Mouse (Mus musculus) adrenal gland, adult (tissue): Measurements from ENCODE around the gene Gcfc2.
A peak's percentile ranks its signal among the peaks of the same experiment; 100 is the strongest.

ENCODE experiments used
- DNase-seq, 2 experiments: peaks; one replicate each; pipeline ENCODE4 v3.0.0; 2022 to 2023; ENCODE audit warnings: low spot score in 1 of 2; ENCODE audit not compliant: inconsistent age in 2 of 2

Gene Gcfc2

DNA sequence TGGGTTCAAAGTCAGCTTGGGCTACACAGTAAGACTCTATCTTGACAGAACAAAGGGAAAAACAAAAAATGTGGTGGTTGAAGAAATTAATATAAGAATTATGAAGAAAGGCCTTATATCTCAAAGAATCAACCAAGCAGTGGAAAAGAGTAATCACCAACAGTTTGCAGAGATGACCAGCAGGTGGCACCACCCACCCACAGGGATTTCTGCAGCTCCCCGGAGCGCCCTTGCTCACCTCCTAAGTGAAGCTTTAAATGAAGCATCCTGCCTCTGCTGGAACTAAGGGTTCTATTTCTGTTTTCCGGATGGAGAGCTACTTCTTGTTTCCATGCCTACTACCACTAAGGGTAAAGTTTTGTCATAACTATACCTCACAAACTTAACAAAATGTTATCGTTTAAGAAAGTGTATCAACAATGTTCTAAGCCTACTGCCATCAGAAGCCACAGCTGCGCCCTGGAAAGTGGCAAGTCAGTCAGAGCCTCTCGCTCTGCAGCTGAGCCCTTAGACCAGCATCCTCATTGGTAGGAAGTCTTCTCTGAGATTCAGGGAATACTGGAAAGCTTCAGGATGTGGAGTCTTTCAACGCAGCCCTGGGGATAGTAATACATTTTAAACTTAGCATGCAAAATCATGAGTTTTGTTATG is 52.6 kb downstream of the Gcfc2 start:
- peak; percentile 68 to 91 for DNase-seq

DNA sequence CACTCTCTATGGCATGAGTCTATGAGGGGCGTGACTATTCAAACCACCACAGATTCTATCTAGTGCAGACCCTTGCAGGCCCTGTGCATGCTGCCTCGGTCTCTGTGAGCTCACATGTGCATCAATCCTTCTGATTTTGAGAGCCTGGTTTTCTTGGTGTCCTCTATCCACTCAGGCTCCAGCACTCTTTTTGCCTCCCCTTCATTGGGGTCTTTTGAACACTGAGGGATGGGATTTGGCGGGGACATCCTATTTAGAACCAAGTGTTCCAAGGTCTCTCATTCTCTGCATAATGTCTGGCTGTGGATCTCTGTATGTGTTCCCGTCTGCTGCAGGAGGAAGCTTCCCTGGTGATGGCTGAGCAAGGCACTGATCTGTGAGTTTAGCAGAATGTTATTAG is 55.8 kb downstream of the Gcfc2 start:
- DNase-seq, result no peak

GRCm38 (mm10) chr6:81986171-81986570 is 62.7 kb downstream of the Gcfc2 start:
- DNase-seq, result no peak

DNA sequence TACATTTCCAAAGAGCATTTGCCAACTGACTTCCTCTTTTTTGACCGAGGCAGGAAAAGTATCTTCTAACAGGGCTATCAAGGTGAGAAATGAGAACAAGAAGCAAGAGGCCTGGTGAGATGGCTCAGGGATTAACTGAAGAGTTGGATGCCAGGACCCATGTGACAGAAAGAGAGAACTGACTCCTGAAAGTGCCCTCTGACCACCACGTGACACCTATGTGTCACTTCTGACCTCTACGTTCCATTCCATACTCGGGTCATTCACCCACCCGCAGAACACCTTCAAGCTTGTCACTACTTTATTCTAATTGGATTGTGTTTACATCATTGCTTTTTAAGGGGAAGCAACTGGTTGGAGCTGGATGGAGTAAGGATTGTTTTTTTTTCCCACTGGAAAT is 63.1 kb downstream of the Gcfc2 start:
- no peak for DNase-seq

DNA sequence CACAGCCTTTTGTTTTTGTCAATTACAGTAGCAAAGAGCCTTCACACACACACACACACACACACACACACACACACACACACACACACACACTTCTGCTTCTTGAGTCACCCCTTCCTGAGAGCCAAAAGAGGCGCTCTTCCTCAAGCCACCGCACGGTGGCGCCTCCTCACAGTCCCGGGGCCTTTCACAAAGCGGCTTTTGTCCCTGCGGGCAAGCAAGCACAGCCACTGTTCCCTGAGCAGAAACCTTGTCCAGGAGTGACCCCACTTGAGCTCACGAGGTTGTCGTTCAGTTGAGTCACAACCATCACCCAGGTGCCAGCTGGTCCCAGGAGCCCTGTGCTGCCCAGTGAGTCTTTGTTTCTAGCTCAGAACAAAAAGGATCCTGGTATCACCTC is 63.5 kb downstream of the Gcfc2 start:
- DNase-seq, result peak; percentile 89 to 95

DNA sequence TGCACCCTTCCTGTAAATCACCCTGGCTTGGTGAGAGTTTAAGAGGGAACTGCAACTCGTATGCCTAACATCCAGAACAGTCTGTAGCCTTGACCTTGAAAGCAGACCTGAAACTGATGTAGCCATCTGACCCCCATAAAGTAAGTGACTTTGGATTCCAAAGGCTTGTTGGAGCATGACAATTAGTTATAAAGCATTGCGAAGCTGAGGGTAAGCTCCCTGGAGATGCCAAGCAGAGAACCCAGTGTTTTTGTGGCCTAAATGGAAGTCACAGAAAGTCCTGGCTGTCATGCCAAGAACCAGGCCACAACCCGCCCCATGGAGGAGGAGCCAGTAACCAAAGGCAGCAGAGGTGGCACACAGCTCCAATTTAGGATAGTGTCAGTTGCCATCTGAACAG is 64.1 kb downstream of the Gcfc2 start:
- DNase-seq, result peak; percentile 79 to 80

DNA sequence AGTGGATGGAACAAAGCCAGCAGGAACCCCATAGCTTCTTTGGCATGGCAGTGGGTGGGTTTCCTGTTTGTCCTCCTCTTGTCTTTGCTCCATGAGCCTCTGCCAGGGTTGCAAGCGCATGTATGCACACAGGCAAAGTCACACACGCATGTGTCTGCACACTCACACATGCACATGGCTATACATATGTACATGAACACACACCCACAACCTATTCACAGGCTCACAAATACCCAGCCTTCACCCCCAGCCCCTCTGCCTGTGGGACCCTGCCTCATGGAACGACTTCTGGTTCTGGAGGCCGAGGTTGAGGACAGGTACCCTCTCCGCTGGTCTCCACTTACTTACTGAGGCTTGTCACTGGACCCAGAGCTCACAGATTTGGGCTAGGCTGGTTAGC is 64.9 kb downstream of the Gcfc2 start:
- DNase-seq, result peak; percentile 13 to 22

DNA sequence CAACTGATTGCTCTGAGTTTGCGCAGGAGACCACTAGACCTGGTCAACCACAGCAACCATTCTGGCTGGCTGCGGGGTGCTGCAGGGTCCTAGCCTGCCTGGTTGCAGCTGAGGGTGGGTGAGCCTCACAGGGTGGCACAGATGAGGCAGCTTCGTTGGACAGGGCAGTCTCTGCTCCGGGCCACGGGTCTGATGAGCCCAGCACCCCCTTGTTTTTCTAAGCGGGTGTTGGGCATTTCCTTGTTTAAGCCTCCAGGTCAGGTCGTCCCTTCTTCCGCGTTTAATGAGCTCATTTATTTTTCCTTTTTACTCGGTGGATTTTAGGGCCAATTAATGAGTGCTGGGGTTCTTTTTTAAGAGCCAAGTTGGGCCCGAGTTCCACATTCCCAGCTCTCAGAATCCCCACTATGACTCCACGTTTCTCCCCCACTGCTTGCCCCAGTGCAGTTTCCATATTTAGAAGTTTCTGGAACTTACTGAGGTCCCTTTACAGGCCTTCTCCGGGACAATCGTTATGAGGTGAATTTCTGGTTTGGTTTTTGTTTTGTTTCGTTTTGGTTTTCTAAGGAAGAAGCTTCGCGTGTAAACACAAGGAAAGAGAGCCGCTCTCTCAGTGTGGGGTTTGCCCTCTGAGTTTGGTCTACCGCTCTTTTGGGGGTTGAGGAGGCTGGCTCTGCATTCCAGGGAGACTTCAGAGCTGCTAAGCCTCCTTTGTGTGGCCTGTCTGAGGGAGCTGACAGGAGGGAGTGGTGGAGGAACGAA is 66.8 kb downstream of the Gcfc2 start:
- DNase-seq, result peak; percentile 15 to 40
